Mouse (Mus musculus) Patski (cell line): ENCODE results near the gene Asic3. TPM values are rescaled to one million over a fixed set of nuclear protein-coding genes. Genes with fewer than 3 reads are reported as not detected.
A peak's percentile ranks its signal among the peaks of the same experiment; 100 is the strongest.

Source experiments
- ATAC-seq: fragments of 100-300 bp; one replicate; pipeline ENCODE4 v1.8.0; 2021
- CTCF ChIA-PET: fragments of 350-600 bp; sonication (Branson Sonifier 250); formaldehyde crosslinking; loops from one replicate; lab custom pipeline; 2022; ENCODE audit warnings: inconsistent platforms; lab: Charles Lee
- POLR2A ChIA-PET: fragments of 350-600 bp; sonication (Branson Sonifier 250); formaldehyde crosslinking; loops from one replicate; lab custom pipeline; 2022; ENCODE audit warnings: antibody characterized with exemption, inconsistent platforms; lab: Charles Lee
- DNase-seq: peaks from one replicate; pipeline ENCODE4 v3.0.0-alpha.2; 2011; ENCODE audit warnings: low read depth, low spot score
- H3K27me3 ChIP-seq: fragments of 371-371 bp; one replicate; pipeline ENCODE4 v1.5.1; 2021
- CTCF ChIP-seq: fragments of 100-300 bp; IDR thresholded peaks from one replicate; pipeline ENCODE4 v1.5.1; 2021
- in situ Hi-C: fragments of 300-500 bp; cut with MboI; formaldehyde crosslinking; loops from 3 replicates; pipeline ENCODE4 v1.11.1; 2018; ENCODE audit warnings: low pct_unique_long_range_greater_than_20kb, mixed read lengths
- polyA plus RNA-seq: library from polyadenylated mRNA; unstranded; gene quantifications from one replicate; pipeline ENCODE4 v1.2.3, GENCODE M21; 2021

The Asic3 gene
- polyA plus RNA-seq, 1 experiment from 2014 or later, result 2.6 TPM

GRCm38 (mm10) chr5:24374666-24375328, 38.4 kb upstream of the Asic3 start:
- ATAC-seq (no peak), DNase-seq (no peak)
- ChIA-PET POLR2A (no interaction called here), CTCF (interaction anchor here (1.1 kb wide), 1 partner anchor 18 kb away, joined by 4 read pairs; the partner anchor contains the start of gene Atg9b)
- in situ Hi-C loops, result no loop called here
- H3K27me3 ChIP-seq, result no peaks in the 10 kb centered on the region
- no peak for TF ChIP-seq CTCF

GRCm38 (mm10) chr5:24378700-24379099, 34.5 kb upstream of the Asic3 start:
- POLR2A ChIA-PET, result no interaction called here
- DNase-seq (no peak), ATAC-seq (no peak)
- no peaks in the 10 kb centered on the region for H3K27me3 ChIP-seq
- CTCF ChIA-PET, result interaction anchor here (1.4 to 2.2 kb wide), 2 partner anchors 13 to 17 kb away, joined by 3 to 9 read pairs; no protein-coding TSS in a partner anchor
- in situ Hi-C loops, result no loop called here
- no peak for TF ChIP-seq CTCF

GRCm38 (mm10) chr5:24379501-24379900, 33.7 kb upstream of the Asic3 start:
- ATAC-seq (no peak), DNase-seq (no peak)
- no peaks in the 10 kb centered on the region for H3K27me3 ChIP-seq
- POLR2A ChIA-PET, result no interaction called here
- CTCF ChIA-PET, result interaction anchor here (0.8 to 1.4 kb wide), 2 partner anchors 14 to 22 kb away, joined by 3 read pairs; no protein-coding TSS in a partner anchor
- in situ Hi-C loops, result no loop called here
- TF ChIP-seq CTCF, result no peak

GRCm38 (mm10) chr5:24380499-24380898, 32.7 kb upstream of the Asic3 start:
- TF ChIP-seq CTCF, result no peak
- DNase-seq (no peak), ATAC-seq (no peak)
- ChIA-PET CTCF (interaction anchor here (1.4 kb wide), 1 partner anchor 22 kb away, joined by 4 read pairs; no protein-coding TSS in a partner anchor), POLR2A (no interaction called here)
- in situ Hi-C loops, result no loop called here
- no peaks in the 10 kb centered on the region for H3K27me3 ChIP-seq

GRCm38 (mm10) chr5:24381486-24381885, 31.7 kb upstream of the Asic3 start:
- no peaks in the 10 kb centered on the region for H3K27me3 ChIP-seq
- CTCF ChIA-PET, result interaction anchor here (1.4 kb wide), 1 partner anchor 23 kb away, joined by 4 read pairs; no protein-coding TSS in a partner anchor
- in situ Hi-C loops, result no loop called here
- POLR2A ChIA-PET, result no interaction called here
- ATAC-seq (no peak), DNase-seq (no peak)
- no peak for TF ChIP-seq CTCF

GRCm38 (mm10) chr5:24381988-24382387, 31.2 kb upstream of the Asic3 start:
- CTCF ChIA-PET, result no interaction called here

GRCm38 (mm10) chr5:24383026-24383859, 29.9 kb upstream of the Asic3 start:
- no peaks in the 10 kb centered on the region for H3K27me3 ChIP-seq
- ATAC-seq (peak; percentile 37), DNase-seq (no peak)
- ChIA-PET POLR2A (interaction anchor here (0.9 kb wide), 1 partner anchor 10 kb away, joined by 3 read pairs; the partner anchor contains the start of gene Abcb8), CTCF (interaction anchor here (1.3 to 3.3 kb wide), 2 partner anchors 9 to 11 kb away, joined by 4 to 21 read pairs; partner anchors contain the start of genes Abcb8 and Atg9b)
- no peak for TF ChIP-seq CTCF
- in situ Hi-C loops, result no loop called here

More at GRCm38 (mm10) chr5:24381988-24382387, 31.2 kb upstream of the Asic3 start:
- POLR2A ChIA-PET, result no interaction called here
- TF ChIP-seq CTCF, result no peak
- DNase-seq, result no peak
- H3K27me3 ChIP-seq, result no peaks in the 10 kb centered on the region
- no peak for ATAC-seq
- in situ Hi-C loops, result no loop called here

GRCm38 (mm10) chr5:24384407-24384806, 28.8 kb upstream of the Asic3 start:
- no peak for TF ChIP-seq CTCF
- POLR2A ChIA-PET, result interaction anchor here (0.9 kb wide), 1 partner anchor 9 kb away, joined by 3 read pairs; the partner anchor contains the start of gene Abcb8
- no peak for DNase-seq
- CTCF ChIA-PET, result interaction anchor here (0.7 to 3.3 kb wide), 2 partner anchors 10 to 123 kb away, joined by 3 to 21 read pairs; partner anchors contain the start of gene Abcb8
- ATAC-seq, result peak; percentile 24
- no peaks in the 10 kb centered on the region for H3K27me3 ChIP-seq
- in situ Hi-C loops, result no loop called here

- CTCF ChIA-PET, result interaction anchor here (3.3 kb wide), 1 partner anchor 9 kb away, joined by 21 read pairs; the partner anchor contains the start of gene Abcb8
- POLR2A ChIA-PET, result no interaction called here
Observed at GRCm38 (mm10) chr5:24385374-24385773, 27.8 kb upstream of the Asic3 start.

GRCm38 (mm10) chr5:24385887-24386550, 27.2 kb upstream of the Asic3 start:
- DNase-seq, result no peak
- ChIA-PET POLR2A (no interaction called here), CTCF (interaction anchor here (1.2 to 3.3 kb wide), 2 partner anchors 9 to 22 kb away, joined by 3 to 21 read pairs; partner anchors contain the start of gene Abcb8)
- no peak for ATAC-seq
- TF ChIP-seq CTCF, result no peak
- in situ Hi-C loops, result no loop called here
- no peaks in the 10 kb centered on the region for H3K27me3 ChIP-seq

More at GRCm38 (mm10) chr5:24385374-24385773, 27.8 kb upstream of the Asic3 start:
- TF ChIP-seq CTCF, result no peak
- ATAC-seq (no peak), DNase-seq (no peak)
- in situ Hi-C loops, result no loop called here
- H3K27me3 ChIP-seq, result no peaks in the 10 kb centered on the region
